In the genomic region with DNA sequence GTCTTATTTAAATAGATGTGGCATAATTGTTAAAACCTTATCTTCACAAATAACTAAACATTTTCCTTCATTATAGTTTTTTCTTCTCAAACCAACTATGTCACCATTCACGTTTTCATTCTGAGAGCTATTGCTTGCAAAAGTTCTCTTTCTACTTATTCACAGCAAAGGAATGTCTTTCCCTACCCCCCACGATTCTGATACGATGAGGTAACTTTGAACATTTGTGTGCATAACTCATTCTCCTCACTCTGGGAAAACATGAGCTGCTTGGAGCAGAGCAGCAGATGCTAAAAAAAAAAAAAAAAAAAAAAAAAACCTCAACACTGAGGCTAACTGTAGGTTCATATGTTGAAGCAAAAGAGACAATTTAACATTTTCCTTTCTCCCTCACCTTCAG, we compare ENCODE assay signal across 16 mouse cellular contexts.
A peak's percentile ranks its signal among the peaks of the same experiment; 100 is the strongest.
DNase-seq lines count a peak whose midpoint lies in the region.
"Had no signal": no experiment of that assay in that cellular context is flagged by ENCODE, and none has a peak within 500 bp of the region (broad histone marks: within the 10 kb centered on the region; RNA-seq: fewer than 3 reads in every experiment).

No protein-coding gene starts in this region.

- H3K4me3 ChIP-seq in midbrain, embryonic 10.5 days: no peak overlapping the region
- H3K4me3 ChIP-seq: erythroblast, embryonic 14.5 days; heart, embryonic 10.5 days; limb, embryonic 12.5 days; midbrain, embryonic 12.5 days; neural tube, embryonic 12.5 days had no signal

- 87% methylated on average over 3 of the region's 3 CpGs for WGBS in midbrain, embryonic 10.5 days

- H3K9me3 ChIP-seq in midbrain, embryonic 10.5 days (replicated peaks): no peaks in the 10 kb centered on the region
- H3K9me3 ChIP-seq: heart, embryonic 10.5 days; limb, embryonic 12.5 days; midbrain, embryonic 12.5 days; neural tube, embryonic 12.5 days had no signal

- DNase-seq in adrenal gland, adult (ENCODE audit: inconsistent age in 2 of 2, low spot score in 1 of 2): peak; percentile 23 to 74
- DNase-seq in adrenal gland, postnatal 14 days: no peak
- peak; percentile 17 for DNase-seq in kidney, adult 9 months
- DNase-seq in kidney, postnatal 4 days: no peak
- DNase-seq in brain, adult 2 months (ENCODE audit: low read depth, low spot score): peak; percentile 16
- DNase-seq in mesoderm, embryonic 11.5 days (ENCODE audit: low read depth, low spot score): peak; percentile 52
- DNase-seq in midbrain, embryonic 10.5 days (ENCODE audit: low spot score): no peak
- no peak for DNase-seq in neural tube, embryonic 10.5 days (ENCODE audit: extremely low spot score, low spot score)
- DNase-seq: cerebellum, adult 2 months; heart, postnatal 4 days; right cerebral cortex, postnatal 4 days had no signal

- H3K36me3 ChIP-seq in midbrain, embryonic 10.5 days: no peaks in the 10 kb centered on the region
- H3K36me3 ChIP-seq: heart, embryonic 10.5 days; limb, embryonic 12.5 days; midbrain, embryonic 12.5 days; neural tube, embryonic 12.5 days had no signal

- no peak overlapping the region for H3K27ac ChIP-seq in midbrain, embryonic 10.5 days (replicated peaks)
- H3K27ac ChIP-seq: heart, embryonic 10.5 days; limb, embryonic 12.5 days; midbrain, embryonic 12.5 days; neural tube, embryonic 12.5 days had no signal

- H3K27me3 ChIP-seq in midbrain, embryonic 10.5 days (ENCODE audit: low read depth, poor library complexity, severe bottlenecking): no peaks in the 10 kb centered on the region
- H3K27me3 ChIP-seq: limb, embryonic 12.5 days; midbrain, embryonic 12.5 days; neural tube, embryonic 12.5 days had no signal

- peaks cover 24% of the 10 kb centered on the region for H3K4me1 ChIP-seq in midbrain, embryonic 10.5 days
- H3K4me1 ChIP-seq: heart, embryonic 10.5 days had no signal

Comparison
In these comparisons a context has a peak if more than half of its experiments do, and no peak if none do; other contexts are left out.
1. DNase-seq: peak in adrenal gland, adult (2 of 2), kidney, adult 9 months (single experiment), brain, adult 2 months (single experiment) and mesoderm, embryonic 11.5 days (single experiment); none in adrenal gland, postnatal 14 days (single experiment), kidney, postnatal 4 days (0 of 2), midbrain, embryonic 10.5 days (single experiment) and neural tube, embryonic 10.5 days (single experiment).